Mouse (Mus musculus) 3134 (cell line): ENCODE results near the gene Pemt.
"Not testable (repeated sequence)": the region's sequence is repeated elsewhere in the genome, so short reads cannot be mapped to it uniquely, and the experiment has no call there.

Experiments
- DNase-seq: peaks from one replicate; pipeline ENCODE4 v3.0.0-alpha.2; 2011; ENCODE audit warnings: low spot score; ENCODE audit not compliant: insufficient read length; ENCODE audit errors: extremely low read depth

Pemt gene

GRCm38 (mm10) chr11:59959453-59959852, 86.8 kb downstream of the Pemt start:
- DNase-seq, result no peak

GRCm38 (mm10) chr11:59956749-59957148, 89.5 kb downstream of the Pemt start:
- no peak for DNase-seq

- no peak for DNase-seq
Measured at GRCm38 (mm10) chr11:59952892-59953291, 93.4 kb downstream of the Pemt start.

- no peak for DNase-seq
Measured at GRCm38 (mm10) chr11:59948401-59948767, 97.9 kb downstream of the Pemt start.

- peak; percentile 93 for DNase-seq
Measured at GRCm38 (mm10) chr11:59947752-59948400, 98.4 kb downstream of the Pemt start, which contains the start of gene Med9. Gene Med9 (plus strand): TSS chr11:59948206.

- DNase-seq, result not testable (repeated sequence)
Measured at GRCm38 (mm10) chr11:59944855-59945254, 101.4 kb downstream of the Pemt start.

- DNase-seq, result no peak
Measured at GRCm38 (mm10) chr11:59941391-59941790, 104.9 kb downstream of the Pemt start.

GRCm38 (mm10) chr11:59940645-59941044, 105.6 kb downstream of the Pemt start:
- no peak for DNase-seq

GRCm38 (mm10) chr11:59939821-59940220, 106.5 kb downstream of the Pemt start:
- no peak for DNase-seq

- DNase-seq, result no peak
Measured at GRCm38 (mm10) chr11:59937615-59938014, 108.7 kb downstream of the Pemt start.

GRCm38 (mm10) chr11:59937023-59937422, 109.3 kb downstream of the Pemt start:
- DNase-seq, result no peak

GRCm38 (mm10) chr11:59933943-59934342, 112.3 kb downstream of the Pemt start:
- no peak for DNase-seq

- DNase-seq, result no peak
Measured at GRCm38 (mm10) chr11:59932560-59933337, 113.5 kb downstream of the Pemt start.

- DNase-seq, result no peak
Measured at GRCm38 (mm10) chr11:59930031-59930430, 116.3 kb downstream of the Pemt start.

- no peak for DNase-seq
Measured at GRCm38 (mm10) chr11:59921265-59921664, 125.0 kb downstream of the Pemt start.
